Comparison of ENCODE assay signal across 8 mouse cellular contexts in genomic region chr2:11086996-11087395, GRCm38 (mm10).
DNase-seq lines count a peak whose midpoint lies in the region; TF ChIP-seq lines count a peak whose summit lies in the region.
"Had no signal": no experiment of that assay in that cellular context is flagged by ENCODE, and none has a peak within 500 bp of the region (broad histone marks: within the 10 kb centered on the region; RNA-seq: fewer than 3 reads in every experiment).

No protein-coding gene starts in this region.

- peak in 1 of 2 experiments; percentile 14 for DNase-seq in layer of hippocampus, adult 2 months (ENCODE audit: low spot score in 2 of 2)
- no peak for DNase-seq in layer of hippocampus, adult 9-11 months
- peak; percentile 23 to 58 for DNase-seq in kidney, postnatal 36 days
- peak; percentile 16 for DNase-seq in right cerebral cortex, postnatal 4 days
- DNase-seq in gastrocnemius, postnatal 25 days: no peak

- H3K9me3 ChIP-seq in ES-Bruce4 (replicated peaks; ENCODE audit: control insufficient read depth, insufficient read depth, low read length, poor library complexity, severe bottlenecking): no peaks in the 10 kb centered on the region
- H3K9me3 ChIP-seq: megakaryocyte, embryonic 14.5 days had no signal

- no peaks in the 10 kb centered on the region for H3K4me1 ChIP-seq in ES-Bruce4 (ENCODE audit: control insufficient read depth, insufficient read depth, low read length)
- no peaks in the 10 kb centered on the region for H3K4me1 ChIP-seq in bone marrow macrophage, adult 2 months (ENCODE audit: control insufficient read depth, insufficient read depth, low read length)

- no peak for TF ChIP-seq EP300 in ES-Bruce4 (IDR thresholded peaks at IDR 0.05; ENCODE audit: insufficient read depth, low read depth, low read length)

- no peak for TF ChIP-seq POLR2A in ES-Bruce4 (IDR thresholded peaks at IDR 0.05; ENCODE audit: insufficient read depth, low read length)
- no peak for TF ChIP-seq POLR2A in bone marrow macrophage, adult 2 months (IDR thresholded peaks at IDR 0.05; ENCODE audit: borderline replicate concordance, low read depth, low read length)

- no peak overlapping the region for H3K4me3 ChIP-seq in layer of hippocampus, adult 2 months
- no peak overlapping the region for H3K4me3 ChIP-seq in ES-Bruce4 (ENCODE audit: low read depth, low read length)
- H3K4me3 ChIP-seq in bone marrow macrophage, adult 2 months (ENCODE audit: insufficient read depth, low read length): no peak overlapping the region
- H3K4me3 ChIP-seq: megakaryocyte, embryonic 14.5 days had no signal

- no peaks in the 10 kb centered on the region for H3K27me3 ChIP-seq in ES-Bruce4 (ENCODE audit: control insufficient read depth, insufficient read depth, low read length, poor library complexity, severe bottlenecking)

- peak; percentile 80 for TF ChIP-seq CTCF in layer of hippocampus, adult 2 months (conservative IDR thresholded peaks at IDR 0.05)
- TF ChIP-seq CTCF in ES-Bruce4 (IDR thresholded peaks at IDR 0.05; ENCODE audit: low read depth, low read length): peak; percentile 62
- peak; percentile 30; the same call in 1 of the 2 replicates for TF ChIP-seq CTCF in bone marrow macrophage, adult 2 months (IDR thresholded peaks at IDR 0.05; ENCODE audit: low read depth, low read length)

- no peak overlapping the region for H3K9ac ChIP-seq in ES-Bruce4 (ENCODE audit: low read depth, poor library complexity, severe bottlenecking)

- no peaks in the 10 kb centered on the region for H3K36me3 ChIP-seq in ES-Bruce4 (ENCODE audit: control insufficient read depth, insufficient read depth, low read length, poor library complexity, severe bottlenecking)

- no peak overlapping the region for H3K27ac ChIP-seq in layer of hippocampus, adult 2 months
- H3K27ac ChIP-seq in ES-Bruce4 (ENCODE audit: insufficient read depth, low read length): no peak overlapping the region
- H3K27ac ChIP-seq in bone marrow macrophage, adult 2 months (ENCODE audit: insufficient read depth, low read depth, low read length): no peak overlapping the region

Comparison
In these comparisons a context has a peak if more than half of its experiments do, and no peak if none do; other contexts are left out.
1. DNase-seq: peak in kidney, postnatal 36 days (2 of 2) and right cerebral cortex, postnatal 4 days (single experiment); none in layer of hippocampus, adult 9-11 months (single experiment) and gastrocnemius, postnatal 25 days (single experiment).
2. CTCF ChIP-seq: peak in every context shown above with its lines; median percentile 80 in layer of hippocampus, adult 2 months; 62 in ES-Bruce4; 30 in bone marrow macrophage, adult 2 months.